Mouse (Mus musculus) CD4-positive, CD25-positive, alpha-beta regulatory T cell, adult 2 months (primary cell): ENCODE measurements at regions not wholly inside any gene's neighbourhood (a gene's known extent, or its start where the extent isn't known, plus 50 kb on each side); places are given as distances from the start of the nearest gene placed in this dataset.
A peak's percentile ranks its signal among the peaks of the same experiment; 100 is the strongest.
"Not testable (repeated sequence)": the region's sequence is repeated elsewhere in the genome, so short reads cannot be mapped to it uniquely, and the experiment has no call there.

Source experiments
- DNase-seq: peaks from one replicate; pipeline ENCODE4 v3.0.0-alpha.2; 2012; ENCODE audit warnings: low read depth, low spot score

DNA sequence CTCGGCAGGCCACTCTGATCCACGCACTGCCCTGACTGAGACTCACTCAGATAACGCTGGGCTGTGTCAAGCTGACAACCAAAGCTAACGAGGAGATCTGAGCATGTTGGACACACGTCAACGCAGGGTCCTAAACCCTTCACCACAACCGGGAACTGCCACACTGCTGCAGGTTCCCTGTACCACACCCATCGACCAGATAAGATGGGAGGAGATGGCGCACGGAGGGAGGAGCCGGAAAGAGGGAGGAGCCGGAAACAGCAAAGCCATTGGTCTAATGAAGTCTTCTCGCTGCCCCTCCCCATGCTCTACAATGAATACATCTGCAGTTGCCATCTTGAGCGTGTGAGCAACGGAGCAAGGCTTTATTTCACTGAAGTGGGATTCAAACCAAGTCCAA, 182.9 kb upstream of the Rpl38 start:
- no peak for DNase-seq

GRCm38 (mm10) chr11:114484668-114484953, 183.7 kb upstream of the Rpl38 start:
- no peak for DNase-seq

DNA sequence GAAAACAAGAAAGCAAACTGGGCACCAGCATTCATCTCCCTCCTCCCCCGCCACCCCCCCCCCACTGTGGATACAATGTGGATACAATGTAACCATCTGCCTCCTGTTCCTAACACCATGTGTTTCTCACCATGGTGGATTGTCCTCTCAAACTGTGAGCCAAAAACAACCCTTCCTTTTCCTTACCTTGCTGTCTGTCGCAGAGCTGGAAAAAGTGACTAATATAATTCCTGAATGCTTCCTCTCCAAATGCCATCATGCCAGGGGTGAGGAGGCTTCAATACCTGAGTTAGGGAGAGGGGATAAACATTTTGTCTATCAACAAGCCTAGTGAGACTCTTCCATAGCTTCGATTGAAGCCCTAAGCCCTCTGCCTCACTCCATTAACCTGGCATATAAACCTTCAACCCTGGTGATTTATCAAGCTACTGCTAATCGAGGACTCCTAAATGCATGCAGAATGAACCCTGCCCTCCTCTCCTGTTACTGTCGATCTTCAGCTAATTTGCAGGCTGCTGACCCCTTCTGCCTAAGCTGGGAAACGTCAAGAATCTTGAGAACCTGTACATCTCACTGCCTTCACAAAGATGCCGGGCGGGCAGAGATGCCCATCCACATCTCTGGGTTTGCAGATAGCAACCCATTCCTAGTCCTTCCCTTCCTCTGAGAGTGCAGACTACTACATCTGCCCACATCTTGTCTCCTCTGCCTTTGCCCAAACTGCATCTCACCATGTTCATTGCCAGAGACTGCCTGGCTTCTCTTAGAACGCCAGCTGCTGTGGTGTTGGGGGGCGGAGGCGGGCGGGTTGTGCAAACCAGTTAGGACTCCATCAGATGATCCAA, 184.3 kb upstream of the Rpl38 start:
- DNase-seq = no peak

- DNase-seq = not testable (repeated sequence)
Measured at GRCm38 (mm10) chr11:114483350-114483749, 185.0 kb upstream of the Rpl38 start.

- DNase-seq = no peak
Measured at GRCm38 (mm10) chr11:114482070-114482469, 186.3 kb upstream of the Rpl38 start.

DNA sequence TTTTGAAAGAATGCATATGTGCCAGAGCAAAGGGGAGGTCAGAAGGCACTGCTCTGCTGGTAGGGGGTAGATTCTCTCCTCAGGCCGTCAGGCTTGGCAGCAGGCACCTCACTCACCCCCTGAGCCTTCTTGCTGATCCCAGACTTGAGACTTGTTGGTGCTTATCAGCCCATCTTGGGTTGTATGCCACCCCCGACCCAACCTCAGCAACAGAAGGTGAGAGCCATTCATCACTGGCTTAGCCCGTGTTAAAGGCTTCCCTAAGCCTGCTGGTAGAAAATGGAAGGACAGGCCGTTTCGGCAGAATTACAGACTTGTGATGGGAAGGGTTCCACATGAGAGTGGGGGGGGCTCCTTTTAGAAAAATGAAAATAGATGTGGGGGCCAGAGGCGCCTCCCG, 187.3 kb upstream of the Rpl38 start:
- no peak for DNase-seq

- DNase-seq = no peak
Measured at GRCm38 (mm10) chr11:114480119-114480540, 188.2 kb upstream of the Rpl38 start.

DNA sequence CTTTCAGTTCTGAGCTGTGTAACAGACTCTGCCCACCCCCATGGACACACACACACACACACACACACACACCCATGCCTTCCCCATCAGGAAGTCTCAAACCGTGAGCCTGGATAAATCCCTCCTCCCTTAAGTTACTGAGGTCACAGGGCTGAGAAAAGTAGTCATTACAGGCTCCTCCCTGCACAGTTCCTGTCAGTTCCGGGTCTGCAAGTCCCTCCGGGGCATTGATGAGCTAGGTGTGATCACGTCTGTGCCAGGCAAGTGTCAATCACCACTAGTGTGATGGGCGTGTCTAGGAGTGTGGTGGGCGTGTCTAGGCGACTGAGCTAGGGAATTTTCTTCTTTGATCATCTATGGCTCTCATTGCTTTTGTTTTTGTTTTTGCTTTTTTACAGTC, 189.6 kb upstream of the Rpl38 start:
- DNase-seq = peak; percentile 28

- peak; percentile 25 for DNase-seq
Measured at GRCm38 (mm10) chr11:114477365-114477764, 191.0 kb upstream of the Rpl38 start.

GRCm38 (mm10) chr11:114472501-114473260, 195.6 kb upstream of the Rpl38 start:
- DNase-seq = no peak

- no peak for DNase-seq
Measured at GRCm38 (mm10) chr11:114468394-114468793, 199.9 kb upstream of the Rpl38 start.

GRCm38 (mm10) chr11:114467803-114468202, 200.5 kb upstream of the Rpl38 start:
- no peak for DNase-seq

DNA sequence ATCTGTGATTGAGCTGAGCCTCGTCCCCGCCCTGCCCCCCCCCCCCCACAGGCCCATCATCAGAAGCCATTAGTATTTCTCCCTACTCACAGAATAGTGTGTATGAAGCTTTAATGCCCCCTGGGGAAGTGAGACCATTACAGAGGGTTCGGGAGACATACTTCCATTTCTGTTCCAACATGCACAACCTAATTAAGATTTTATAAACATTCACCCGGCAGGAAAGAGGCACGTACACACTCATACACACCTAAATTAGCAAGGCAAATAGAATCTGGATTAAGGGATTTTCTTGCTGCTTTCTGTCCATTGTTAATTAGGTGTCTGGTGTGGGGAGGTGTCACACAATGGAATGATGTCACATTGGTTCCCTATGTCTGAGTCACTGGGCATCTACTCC, 202.8 kb upstream of the Rpl38 start:
- DNase-seq = no peak

DNA sequence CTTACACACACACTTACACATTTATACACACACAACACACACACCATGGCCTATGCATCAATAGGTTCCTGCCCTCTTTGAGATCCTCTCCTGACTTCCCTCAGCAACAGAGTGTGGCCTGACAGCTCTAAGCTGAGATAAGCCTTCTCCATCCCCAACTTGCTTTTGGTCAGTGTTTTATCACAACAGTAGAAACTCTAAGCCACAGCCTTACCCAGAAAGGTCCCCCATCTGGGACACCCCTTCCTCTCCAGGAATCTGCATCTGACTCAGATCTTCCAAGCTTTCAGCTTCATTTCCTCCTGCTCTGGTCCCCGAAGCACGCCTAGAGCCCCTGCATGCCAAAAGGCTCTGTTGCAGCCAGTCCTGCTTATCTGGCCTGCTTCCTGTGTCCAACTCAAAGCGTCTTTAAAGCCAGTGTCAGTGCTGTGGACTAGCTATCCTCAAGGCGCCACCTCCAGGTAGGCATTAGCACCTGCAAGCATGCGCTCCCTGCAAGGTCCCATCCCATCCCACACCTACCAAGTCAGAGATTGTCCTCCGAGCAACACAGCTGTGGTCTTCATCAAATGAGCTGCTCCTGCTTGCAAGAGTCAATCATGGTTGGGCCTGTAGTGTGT, 205.5 kb upstream of the Rpl38 start:
- peak; percentile 26 for DNase-seq

DNA sequence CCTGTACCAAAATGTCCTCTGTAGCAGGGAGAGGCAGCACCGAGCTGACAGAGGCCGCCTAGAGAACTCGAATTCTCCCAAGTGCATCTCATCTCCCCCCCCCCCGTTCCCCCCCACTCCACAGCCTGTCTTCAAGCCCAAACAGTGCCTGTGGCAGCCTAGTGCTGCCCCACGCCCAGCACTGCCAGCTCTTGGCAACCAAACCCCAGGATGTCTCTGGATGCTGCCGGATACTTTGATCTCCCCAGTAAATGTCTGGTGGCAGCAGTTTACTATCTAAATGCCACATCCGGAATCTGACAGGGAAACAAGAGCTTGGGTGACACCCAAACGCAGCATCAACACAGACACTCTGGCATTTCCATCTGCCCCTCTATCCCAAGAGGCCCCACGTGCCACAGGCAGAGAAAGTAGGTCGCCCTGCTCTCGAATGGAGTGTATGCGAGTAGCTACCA, 213.4 kb upstream of the Rpl38 start:
- no peak for DNase-seq

DNA sequence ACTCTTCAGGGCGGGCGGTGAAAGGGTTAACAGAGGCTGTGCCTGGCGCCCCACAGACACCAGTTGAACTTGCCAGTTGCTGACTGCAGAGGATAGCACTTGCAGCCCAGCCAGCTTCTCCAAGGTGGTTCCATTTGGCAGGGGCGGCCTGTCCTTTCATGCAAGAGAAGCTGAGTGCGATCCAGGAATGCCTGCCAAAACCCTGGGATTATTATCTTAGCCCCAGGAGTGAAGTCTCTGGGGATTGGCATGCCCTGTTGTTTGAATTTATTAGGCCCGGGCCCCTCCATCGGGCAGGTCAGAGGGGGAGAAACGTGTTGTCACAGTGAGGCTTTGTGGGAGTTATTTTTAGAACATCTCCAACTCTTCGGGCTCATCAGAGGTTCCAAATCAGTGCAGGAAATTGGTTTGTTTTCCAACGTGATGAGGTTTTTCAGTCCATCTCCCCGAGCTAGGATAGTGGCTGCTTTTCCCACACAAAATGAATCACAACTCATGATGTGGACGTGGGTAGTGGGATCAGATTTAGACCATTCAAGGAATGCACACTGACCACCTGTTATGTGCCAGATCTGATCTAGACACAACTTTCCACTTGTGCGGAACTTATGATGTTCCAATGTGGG, 219.4 kb upstream of the Rpl38 start:
- DNase-seq = no peak

DNA sequence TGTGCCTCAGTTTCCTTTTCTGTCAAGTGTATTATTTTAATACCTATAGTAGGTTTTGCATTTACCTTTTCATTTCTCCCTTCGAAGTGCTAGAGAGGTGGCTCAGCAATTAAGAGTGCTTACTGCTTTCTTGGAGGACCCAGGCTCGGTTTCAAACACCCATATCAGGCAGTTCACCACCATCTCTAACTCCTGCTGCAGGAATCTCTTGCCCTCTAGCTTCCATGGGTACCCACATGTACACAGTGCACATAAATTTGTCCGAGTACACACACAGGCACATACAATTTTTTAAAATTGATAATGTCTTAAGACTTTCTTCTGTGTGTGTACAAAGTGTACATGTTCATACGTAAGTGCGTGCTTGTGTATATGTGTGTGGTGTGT, 220.9 kb upstream of the Rpl38 start:
- no peak for DNase-seq

DNA sequence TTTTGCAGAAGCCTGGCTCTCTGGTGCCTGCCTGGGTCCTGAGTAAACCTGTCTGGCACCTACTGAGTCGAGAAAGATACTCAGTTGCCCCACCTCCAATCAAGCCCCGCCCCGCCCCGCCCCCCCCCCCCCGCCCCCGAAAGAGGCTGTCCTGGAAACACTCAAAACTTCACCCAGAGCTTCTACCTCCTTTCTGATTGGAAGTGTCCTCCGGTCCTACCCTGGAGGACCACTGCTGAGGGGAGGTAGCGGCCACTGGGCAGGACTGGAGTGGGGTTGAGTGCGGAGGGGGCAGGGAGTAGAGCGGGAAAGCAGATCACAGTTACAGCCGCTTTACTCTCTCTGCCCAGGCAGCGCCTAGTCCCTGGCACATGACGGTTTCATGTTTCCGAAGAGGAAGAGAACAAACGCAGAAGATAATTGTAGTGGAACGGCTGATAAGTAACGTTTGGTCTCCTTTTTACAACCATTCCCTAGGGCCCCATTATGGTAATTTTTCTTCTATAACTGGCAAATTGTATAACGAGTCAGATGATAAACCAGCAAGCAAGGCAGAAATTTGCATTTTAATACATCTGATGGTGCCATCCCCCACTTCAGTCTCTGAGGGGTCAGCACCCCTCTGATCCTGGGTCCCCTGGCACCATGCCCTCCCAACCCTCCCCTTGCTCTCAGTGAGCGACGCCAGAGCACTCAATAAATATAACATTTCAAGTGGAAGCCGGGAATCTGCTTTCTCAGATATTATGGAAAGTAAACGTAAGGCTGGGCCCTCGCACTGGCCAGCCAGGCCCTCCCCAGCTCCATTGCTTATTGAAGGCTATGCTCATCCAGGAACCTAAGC, 221.5 kb upstream of the Rpl38 start:
- DNase-seq = peak; percentile 7

DNA sequence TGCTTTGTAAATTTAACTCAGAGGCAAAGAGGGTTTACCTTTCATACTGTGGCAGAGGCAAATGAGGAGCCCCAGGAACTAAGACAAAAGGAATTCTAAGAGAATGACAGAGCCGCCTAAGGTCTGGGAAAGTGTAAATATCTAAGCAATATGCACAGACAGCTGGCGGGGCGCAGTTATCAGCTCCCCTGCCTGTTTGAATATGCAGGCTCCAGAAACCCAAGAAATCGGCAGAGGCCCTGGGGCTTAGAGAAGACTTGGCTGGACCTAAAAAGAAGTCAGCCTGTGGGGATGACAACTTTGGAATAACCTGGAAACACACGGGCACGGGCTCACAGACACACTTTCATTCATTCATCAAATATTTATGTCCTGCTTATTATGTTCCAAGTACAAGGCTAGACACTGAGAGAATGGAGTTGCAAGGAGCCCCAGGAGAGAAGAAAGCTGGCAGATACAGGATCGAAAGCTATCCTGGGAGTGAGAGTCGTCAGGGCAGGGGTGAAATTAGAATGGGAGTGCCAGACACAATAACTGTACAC, 222.2 kb upstream of the Rpl38 start:
- DNase-seq = no peak

DNA sequence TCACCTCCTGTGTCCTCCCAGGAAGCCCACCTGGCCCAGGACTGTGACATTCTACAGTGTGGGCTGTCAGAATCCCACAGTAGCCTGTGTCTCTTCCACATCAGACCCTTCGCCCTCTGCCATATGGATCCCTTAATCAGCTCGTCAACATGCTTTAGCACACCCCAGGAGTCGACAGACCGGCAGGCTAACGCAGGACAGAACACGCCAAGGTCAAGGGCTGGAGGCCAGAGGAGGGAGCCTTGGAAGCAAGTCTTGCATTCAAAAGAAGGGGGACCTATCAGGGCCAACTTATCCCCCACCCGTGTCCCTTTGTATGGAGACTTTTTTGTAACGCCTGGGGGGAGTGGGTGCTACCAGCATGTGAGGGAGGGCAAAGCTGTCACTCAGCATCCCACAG, 224.1 kb upstream of the Rpl38 start:
- no peak for DNase-seq

GRCm38 (mm10) chr11:114443444-114443843, 224.9 kb upstream of the Rpl38 start:
- DNase-seq = no peak
